Mouse (Mus musculus) spleen, postnatal 4 days (tissue): Measurements from ENCODE around the gene Ube2n.

Experiments
- DNase-seq, 2 experiments: peaks; one replicate each; pipeline ENCODE4 v3.0.0; 2022; ENCODE audit warnings: low spot score in 2 of 2

The Ube2n gene

DNA sequence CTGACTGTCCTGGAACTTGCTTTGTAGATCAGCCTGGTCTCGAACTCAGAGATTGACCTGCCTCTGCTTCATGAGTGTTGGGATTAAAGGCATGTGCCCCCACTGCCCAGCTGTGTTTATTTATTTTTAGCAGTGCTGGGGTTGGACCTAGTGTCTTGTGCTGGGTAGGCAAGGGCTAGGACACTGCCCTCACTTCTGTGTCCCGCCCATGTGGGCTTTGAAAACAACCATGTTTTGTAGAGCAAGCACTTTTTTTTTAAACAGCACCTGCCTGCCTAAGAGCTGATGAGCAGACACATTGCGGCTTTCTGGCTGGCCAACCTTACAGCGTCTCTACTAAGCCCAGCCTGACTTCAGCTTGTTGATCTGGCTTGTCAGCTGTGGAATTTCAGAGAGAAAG, 76.3 kb downstream of the Ube2n start:
- no peak for DNase-seq

DNA sequence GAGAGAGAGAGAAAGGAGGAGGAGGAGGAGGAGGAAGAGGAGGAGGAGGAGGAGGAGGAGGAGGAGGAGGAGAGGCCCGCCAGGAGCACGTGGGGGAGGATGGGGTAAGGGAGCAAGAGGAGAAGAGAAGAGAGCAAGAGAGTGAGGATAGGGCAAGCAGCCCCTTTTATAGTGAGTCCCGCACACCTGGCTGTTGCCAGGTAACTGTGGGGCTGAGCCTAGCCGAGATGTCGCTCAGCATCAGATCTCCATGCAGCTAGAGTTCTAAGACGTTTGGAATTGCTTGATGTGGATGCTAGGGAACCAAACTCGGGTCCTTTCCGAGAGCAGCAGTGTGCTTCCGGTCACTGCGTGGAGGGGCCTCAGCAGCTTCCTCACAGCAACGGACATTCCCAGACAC, 79.5 kb downstream of the Ube2n start:
- no peak for DNase-seq
